Mouse (Mus musculus) forebrain, embryonic 11.5 days (tissue): ENCODE data around the gene Ust. TPM values are rescaled to one million over a fixed set of nuclear protein-coding genes. Genes with fewer than 3 reads are reported as not detected.

ENCODE experiments used
- ATAC-seq: fragments of 200-750 bp; cut with Nextera tagmentation; replicated peaks from 2 replicates; pipeline ENCODE4 v1.8.0; 2017; ENCODE audit warnings: moderate TSS enrichment; ENCODE audit not compliant: low FRiP score
- DNase-seq: peaks from one replicate; pipeline ENCODE4 v3.0.0-alpha.2; 2017; ENCODE audit warnings: low spot score
- H3K27ac ChIP-seq: fragments of 300-500 bp; sonication (generic); 2 replicates; pipeline ENCODE4 v1.5.1; 2014; ENCODE audit warnings: low read depth, low read length
- H3K27me3 ChIP-seq: fragments of 300-500 bp; sonication (generic); 2 replicates; pipeline ENCODE4 v1.6.1; 2014; ENCODE audit warnings: mild to moderate bottlenecking, low read length, mixed read lengths; ENCODE audit not compliant: control insufficient read depth, insufficient read depth
- H3K36me3 ChIP-seq: fragments of 300-500 bp; sonication (generic); 2 replicates; pipeline ENCODE4 v1.6.1; 2014; ENCODE audit warnings: mild to moderate bottlenecking, low read length, moderate library complexity, mixed read lengths; ENCODE audit not compliant: control insufficient read depth, insufficient read depth
- H3K4me1 ChIP-seq: fragments of 300-500 bp; sonication (generic); replicated peaks from 2 replicates; pipeline ENCODE4 v1.6.1; 2014; ENCODE audit warnings: low read length, mixed read lengths; ENCODE audit not compliant: control insufficient read depth, insufficient read depth
- H3K4me2 ChIP-seq: fragments of 300-500 bp; sonication (generic); 2 replicates; pipeline ENCODE4 v1.6.1; 2014; ENCODE audit warnings: low read depth, mild to moderate bottlenecking, low read length, moderate library complexity, mixed read lengths; ENCODE audit not compliant: severe bottlenecking
- H3K4me3 ChIP-seq: fragments of 300-500 bp; sonication (generic); 2 replicates; pipeline ENCODE4 v1.5.1; 2014; ENCODE audit warnings: low read depth, low read length
- H3K9ac ChIP-seq: fragments of 300-500 bp; sonication (generic); 2 replicates; pipeline ENCODE4 v1.6.1; 2014; ENCODE audit warnings: low read length
- H3K9me3 ChIP-seq: fragments of 300-500 bp; sonication (generic); 2 replicates; pipeline ENCODE4 v1.6.1; 2016; ENCODE audit warnings: low read length, mixed read lengths; ENCODE audit not compliant: control insufficient read depth
- WGBS: fragments of 180-500 bp; shearing (Covaris S2); extraction: QIAGEN DNeasy Blood & Tissue Kit; methylation state at CpG from one replicate; pipeline ENCODE4 v1.1.7; 2014; 5-methylcytosine and 5-hydroxymethylcytosine counted together
- polyA plus RNA-seq: library from polyadenylated mRNA; unstranded; fragments of >200 nt; fragmentation: Nextera tagmentation; extraction: Ambion mirVana; gene quantifications from 2 replicates; pipeline ENCODE4 v1.2.1, GENCODE M21; 2014

Gene Ust
- polyA plus RNA-seq, 1 experiment from 2014 or later = 3.4 TPM

GRCm38 (mm10) chr10:8342556-8342955, 176.1 kb downstream of the Ust start:
- H3K4me1 ChIP-seq = no peaks in the 10 kb centered on the region
- no peak for DNase-seq
- H3K4me2 ChIP-seq = no peak overlapping the region
- H3K27ac ChIP-seq = no peak overlapping the region
- no peak overlapping the region for H3K4me3 ChIP-seq
- H3K36me3 ChIP-seq = no peaks in the 10 kb centered on the region
- whole genome bisulfite sequencing = 90% methylated on average over 2 of the region's 2 CpGs
- no peaks in the 10 kb centered on the region for H3K27me3 ChIP-seq
- H3K9me3 ChIP-seq = no peaks in the 10 kb centered on the region
- no peak overlapping the region for H3K9ac ChIP-seq
- no peak for ATAC-seq

DNA sequence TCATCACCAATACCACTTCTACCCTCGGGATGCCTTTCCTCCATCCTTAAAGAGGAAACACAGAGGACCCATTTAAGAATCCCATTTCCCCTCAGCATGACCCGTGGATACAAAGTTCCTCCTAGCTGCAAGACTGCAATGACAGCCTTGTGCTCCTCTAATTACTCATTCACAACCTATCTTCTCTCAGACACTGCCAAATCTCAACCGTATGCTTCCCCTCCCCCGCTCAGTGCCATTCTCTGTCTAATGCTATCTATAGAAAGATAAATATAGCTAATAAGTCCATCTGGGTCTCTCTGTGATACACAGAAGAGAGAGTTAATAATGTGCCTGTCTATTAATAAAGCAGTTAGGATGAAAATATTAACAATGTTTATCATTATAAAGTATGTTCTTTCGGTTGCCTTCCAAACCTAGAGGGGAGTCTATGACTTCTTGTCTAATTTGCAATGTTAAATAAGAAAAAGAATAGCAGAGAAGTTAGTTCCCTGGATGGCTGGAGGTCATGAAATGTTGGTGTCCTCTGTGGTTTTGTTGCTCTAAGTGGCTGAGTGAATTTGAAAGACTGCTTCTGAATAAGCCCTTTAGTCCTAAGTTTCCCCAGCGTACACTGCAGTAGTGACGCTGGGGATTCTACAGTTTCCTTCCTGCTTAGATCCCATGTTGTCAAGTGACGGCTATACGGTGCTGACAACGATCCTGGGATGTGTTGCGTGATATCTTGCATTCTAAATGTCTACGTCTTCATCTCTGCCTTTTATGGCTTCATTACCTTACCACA, 178.8 kb downstream of the Ust start:
- H3K27ac ChIP-seq = no peak overlapping the region
- H3K4me3 ChIP-seq = no peak overlapping the region
- H3K9me3 ChIP-seq = no peaks in the 10 kb centered on the region
- 85% methylated on average over 12 of the region's 12 CpGs for WGBS
- H3K9ac ChIP-seq = no peak overlapping the region
- no peaks in the 10 kb centered on the region for H3K27me3 ChIP-seq
- ATAC-seq (no peak), DNase-seq (no peak)
- H3K36me3 ChIP-seq = no peaks in the 10 kb centered on the region
- no peak overlapping the region for H3K4me2 ChIP-seq
- no peaks in the 10 kb centered on the region for H3K4me1 ChIP-seq

GRCm38 (mm10) chr10:8336601-8337000, 182.0 kb downstream of the Ust start:
- H3K36me3 ChIP-seq = no peaks in the 10 kb centered on the region
- no peak overlapping the region for H3K4me2 ChIP-seq
- no peaks in the 10 kb centered on the region for H3K27me3 ChIP-seq
- WGBS = 95% methylated on average over 1 of the region's 1 CpGs
- no peak overlapping the region for H3K4me3 ChIP-seq
- no peak overlapping the region for H3K27ac ChIP-seq
- H3K9me3 ChIP-seq = no peaks in the 10 kb centered on the region
- ATAC-seq (no peak), DNase-seq (no peak)
- H3K4me1 ChIP-seq = no peaks in the 10 kb centered on the region
- no peak overlapping the region for H3K9ac ChIP-seq

DNA sequence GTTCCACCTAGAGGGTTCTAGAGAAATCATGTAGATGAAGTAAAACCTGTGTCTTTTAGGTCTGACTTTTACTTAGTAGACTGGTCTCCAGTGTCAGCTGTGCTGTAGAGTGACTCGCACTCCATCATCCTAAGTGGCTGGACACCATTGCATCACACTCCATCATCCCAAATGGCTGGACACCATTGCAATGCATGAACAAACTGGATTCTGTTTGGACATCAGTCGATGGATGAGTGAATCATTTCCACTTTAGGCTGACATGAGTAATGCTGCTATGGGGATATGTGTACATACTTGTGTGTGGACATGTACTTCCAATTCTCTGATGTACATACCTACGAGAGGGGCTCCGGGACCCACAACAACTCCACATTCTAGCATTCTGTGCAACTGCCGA, 187.7 kb downstream of the Ust start:
- no peak for ATAC-seq
- Histone ChIP-seq H3K4me1 (no peaks in the 10 kb centered on the region), H3K27me3 (no peaks in the 10 kb centered on the region), H3K27ac (no peak overlapping the region), H3K36me3 (no peaks in the 10 kb centered on the region), H3K9ac (no peak overlapping the region), H3K9me3 (no peaks in the 10 kb centered on the region), H3K4me3 (no peak overlapping the region), H3K4me2 (no peak overlapping the region)
- no peak for DNase-seq
- WGBS = 94% methylated on average over 5 of the region's 5 CpGs

GRCm38 (mm10) chr10:8330006-8330405, 188.6 kb downstream of the Ust start:
- Histone ChIP-seq H3K4me3 (no peak overlapping the region), H3K27ac (no peak overlapping the region), H3K9ac (no peak overlapping the region), H3K27me3 (no peaks in the 10 kb centered on the region), H3K4me1 (no peaks in the 10 kb centered on the region), H3K9me3 (no peaks in the 10 kb centered on the region), H3K4me2 (no peak overlapping the region), H3K36me3 (no peaks in the 10 kb centered on the region)
- 91% methylated on average over 8 of the region's 8 CpGs for WGBS
- ATAC-seq (no peak), DNase-seq (no peak)

DNA sequence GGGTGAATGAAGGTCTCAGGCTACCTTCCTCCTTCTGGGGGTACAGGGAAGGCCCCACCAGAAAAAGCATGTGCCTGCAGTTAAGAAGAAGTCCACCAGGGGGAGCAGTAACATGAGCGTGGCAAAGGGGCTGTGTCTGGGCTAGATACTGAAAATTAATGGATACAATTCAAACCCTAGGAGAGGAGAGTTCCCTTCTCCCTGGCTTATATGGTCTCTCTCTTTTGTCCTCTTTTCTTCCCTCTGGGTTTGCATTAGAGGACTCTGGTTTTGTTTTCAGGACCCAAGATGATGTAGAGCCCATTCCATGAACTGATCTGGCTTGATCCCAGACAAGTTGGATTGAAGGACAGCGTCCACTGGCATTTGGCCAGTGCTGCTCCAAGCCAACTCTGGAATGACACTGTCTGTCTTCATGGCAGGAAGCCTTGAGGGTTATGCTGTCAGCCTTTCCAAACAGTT, 195.3 kb downstream of the Ust start:
- Histone ChIP-seq H3K27ac (no peak overlapping the region), H3K27me3 (no peaks in the 10 kb centered on the region), H3K9me3 (no peaks in the 10 kb centered on the region), H3K4me2 (no peak overlapping the region), H3K4me1 (no peaks in the 10 kb centered on the region), H3K36me3 (no peaks in the 10 kb centered on the region), H3K9ac (no peak overlapping the region), H3K4me3 (no peak overlapping the region)
- WGBS = 51% methylated on average over 2 of the region's 2 CpGs
- DNase-seq (peak; percentile 80), ATAC-seq (no peak)

GRCm38 (mm10) chr10:8320771-8321170, 197.9 kb downstream of the Ust start:
- no peak overlapping the region for H3K4me2 ChIP-seq
- H3K9ac ChIP-seq = no peak overlapping the region
- ATAC-seq (no peak), DNase-seq (no peak)
- H3K27ac ChIP-seq = no peak overlapping the region
- H3K4me1 ChIP-seq = no peaks in the 10 kb centered on the region
- H3K4me3 ChIP-seq = no peak overlapping the region
- H3K27me3 ChIP-seq = no peaks in the 10 kb centered on the region
- no peaks in the 10 kb centered on the region for H3K36me3 ChIP-seq
- H3K9me3 ChIP-seq = no peaks in the 10 kb centered on the region

- Histone ChIP-seq H3K4me3 (no peak overlapping the region), H3K9ac (no peak overlapping the region), H3K27ac (no peak overlapping the region), H3K4me1 (no peaks in the 10 kb centered on the region), H3K4me2 (no peak overlapping the region), H3K9me3 (no peaks in the 10 kb centered on the region), H3K27me3 (no peaks in the 10 kb centered on the region), H3K36me3 (no peaks in the 10 kb centered on the region)
- WGBS = 76% methylated on average over 6 of the region's 6 CpGs
- DNase-seq (no peak), ATAC-seq (no peak)
These were observed 209.2 kb downstream of the Ust start for GRCm38 (mm10) chr10:8309435-8309834.

DNA sequence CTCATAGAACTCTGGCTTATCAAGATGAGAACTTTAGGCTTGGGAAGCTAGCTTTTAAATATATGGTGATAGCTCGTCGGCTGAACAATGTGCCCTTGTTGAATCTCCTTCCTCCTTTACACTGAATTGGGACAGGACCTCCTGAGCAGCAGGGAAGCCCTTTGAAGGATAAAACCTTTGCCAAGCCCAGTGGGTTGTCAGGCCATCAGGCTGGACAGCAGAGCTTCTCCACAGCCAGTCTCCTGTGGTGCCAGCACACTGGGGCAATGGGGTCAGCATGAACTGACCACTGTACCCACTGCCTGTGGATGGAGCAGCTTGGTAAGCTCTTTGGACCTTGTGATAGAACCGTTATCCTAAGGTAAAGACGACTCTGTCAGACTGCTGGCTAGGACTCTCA, 214.4 kb downstream of the Ust start:
- Histone ChIP-seq H3K4me2 (no peak overlapping the region), H3K4me1 (no peaks in the 10 kb centered on the region), H3K9me3 (no peaks in the 10 kb centered on the region), H3K27me3 (no peaks in the 10 kb centered on the region), H3K27ac (no peak overlapping the region), H3K9ac (no peak overlapping the region), H3K36me3 (no peaks in the 10 kb centered on the region), H3K4me3 (no peak overlapping the region)
- 73% methylated on average over 4 of the region's 4 CpGs for WGBS
- DNase-seq = no peak
- ATAC-seq = no peak
